Mouse (Mus musculus): Measurements from ENCODE around the gene Slc2a1.

DNA sequence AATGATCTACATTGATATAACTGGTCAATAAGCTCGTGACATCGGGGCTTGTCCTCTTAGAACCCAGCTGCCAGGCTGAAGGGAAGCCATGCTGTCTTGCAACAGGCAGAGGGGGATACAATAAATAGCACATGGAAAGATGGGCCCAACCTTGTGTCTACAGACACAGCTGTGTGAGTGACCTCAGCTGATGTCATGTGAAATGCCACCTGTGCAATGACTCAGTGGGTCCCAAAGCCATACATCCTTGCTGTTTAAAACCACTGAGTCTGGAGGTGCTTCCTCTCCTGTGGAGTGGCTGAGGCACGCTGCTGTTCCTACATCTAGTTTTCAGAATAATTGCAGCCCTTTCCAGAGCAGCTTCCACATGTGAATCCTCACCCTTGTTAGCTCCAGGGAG is 7.1 kb upstream of the Slc2a1 start:
- TF ChIP-seq CTCF (IDR thresholded peaks at IDR 0.05; ENCODE audit: low read depth) (no peak), EP300 (IDR thresholded peaks at IDR 0.05; ENCODE audit: low read depth) (no peak)

Measured in liver, postnatal 0 days (tissue).